38 mouse cellular contexts compared by ENCODE assay signal in genomic region chr4:134831934-134832333, GRCm38 (mm10). TPM values are rescaled to one million over a fixed set of nuclear protein-coding genes. Genes with fewer than 3 reads are reported as not detected.
"Had no signal": no experiment of that assay in that cellular context is flagged by ENCODE, and none has a peak within 500 bp of the region (broad histone marks: within the 10 kb centered on the region; RNA-seq: fewer than 3 reads in every experiment).

No protein-coding gene starts in this region.

- H3K4me1 ChIP-seq: heart, embryonic 10.5 days; heart, embryonic 12.5 days; heart, embryonic 13.5 days; heart, embryonic 15.5 days; hindbrain, embryonic 10.5 days; hindbrain, embryonic 12.5 days; hindbrain, embryonic 13.5 days; hindbrain, embryonic 15.5 days; intestine, embryonic 15.5 days; kidney, embryonic 15.5 days had no signal

- H3K4me2 ChIP-seq: heart, embryonic 11.5 days; heart, embryonic 12.5 days; heart, embryonic 13.5 days; heart, embryonic 15.5 days; hindbrain, embryonic 12.5 days; hindbrain, embryonic 13.5 days; hindbrain, embryonic 14.5 days; hindbrain, embryonic 15.5 days; intestine, embryonic 15.5 days; kidney, embryonic 15.5 days had no signal

- H3K27ac ChIP-seq: heart, embryonic 10.5 days; heart, embryonic 13.5 days; heart, embryonic 15.5 days; hindbrain, embryonic 10.5 days; hindbrain, embryonic 12.5 days; hindbrain, embryonic 13.5 days; hindbrain, embryonic 14.5 days; hindbrain, embryonic 15.5 days; hindbrain, postnatal 0 days; intestine, embryonic 15.5 days; kidney, embryonic 15.5 days; kidney, postnatal 0 days; layer of hippocampus, adult 2 months; left cerebral cortex, adult 2 months had no signal

- H3K9ac ChIP-seq: heart, embryonic 12.5 days; heart, embryonic 13.5 days; heart, embryonic 15.5 days; hindbrain, embryonic 12.5 days; hindbrain, embryonic 13.5 days; hindbrain, embryonic 14.5 days; hindbrain, embryonic 15.5 days; intestine, embryonic 15.5 days; kidney, embryonic 15.5 days had no signal

- DNase-seq: heart, postnatal 10 days; heart, postnatal 14 days; heart, postnatal 36 days; heart, postnatal 4 days; kidney, adult 11 months; kidney, adult 18-20 months; kidney, adult 2 months; kidney, adult 8-10 months; kidney, adult 9 months; kidney, postnatal 10 days; kidney, postnatal 14 days; kidney, postnatal 25 days; kidney, postnatal 36 days; kidney, postnatal 4 days; layer of hippocampus, postnatal 36 days had no signal

- H3K4me3 ChIP-seq: heart, embryonic 10.5 days; heart, embryonic 12.5 days; heart, embryonic 13.5 days; heart, embryonic 15.5 days; hindbrain, embryonic 10.5 days; hindbrain, embryonic 12.5 days; hindbrain, embryonic 13.5 days; hindbrain, embryonic 15.5 days; intestine, embryonic 15.5 days; kidney, embryonic 15.5 days; layer of hippocampus, adult 2 months; left cerebral cortex, adult 2 months had no signal

- H3K27me3 ChIP-seq: heart, embryonic 12.5 days; heart, embryonic 13.5 days; heart, embryonic 15.5 days; hindbrain, embryonic 12.5 days; hindbrain, embryonic 13.5 days; hindbrain, embryonic 15.5 days; intestine, embryonic 15.5 days; kidney, embryonic 15.5 days had no signal

RNA-seq across cellular contexts. Expression of gene Rhd, which starts 32.4 kb away (rescaled TPM):
- total RNA-seq: layer of hippocampus, adult 18-20 months; layer of hippocampus, adult 2 months; layer of hippocampus, adult 8-10 months; layer of hippocampus, postnatal 10 days; layer of hippocampus, postnatal 14 days; layer of hippocampus, postnatal 25 days; layer of hippocampus, postnatal 36 days; left cerebral cortex, adult 18-20 months; left cerebral cortex, adult 2 months had no signal
- polyA plus RNA-seq: large intestine, adult 2 months had no signal
